Mouse (Mus musculus): ENCODE results near the gene Kcnj6.

- TF ChIP-seq CTCF (IDR thresholded peaks at IDR 0.05; ENCODE audit: borderline replicate concordance, control insufficient read depth, extremely low read depth, insufficient read depth, low read length, poor library complexity) (no peak), POLR2A (IDR thresholded peaks at IDR 0.05; ENCODE audit: control insufficient read depth, extremely low read depth, insufficient read depth, low read length, poor library complexity) (no peak)
These were observed 7.4 kb downstream of the Kcnj6 start for GRCm38 (mm10) chr16:94990114-94990513.

All from thymus, adult 2 months (tissue).